ENCODE assay signal across 9 mouse cellular contexts in the genomic region with DNA sequence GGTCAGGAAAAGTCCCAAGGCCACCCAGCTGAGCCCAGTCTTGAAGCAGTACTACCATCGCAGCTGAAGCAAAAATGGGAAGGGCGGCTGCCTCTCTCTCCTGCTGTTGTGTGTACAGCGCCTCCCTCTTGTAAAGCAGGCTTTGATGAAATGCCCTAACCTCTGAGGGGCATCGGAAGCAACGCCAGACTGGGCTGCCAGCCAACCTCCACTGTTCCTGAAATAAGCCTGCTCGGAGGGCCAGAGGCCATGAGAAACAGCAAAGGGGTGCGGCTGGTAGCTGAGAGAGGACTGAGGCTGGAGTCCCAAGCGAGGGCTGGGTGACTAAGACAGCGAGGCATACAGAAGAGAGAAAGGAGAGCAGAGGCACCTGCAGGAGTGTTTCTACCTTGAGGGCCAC. TPM values are rescaled to one million over a fixed set of nuclear protein-coding genes. Genes with fewer than 3 reads are reported as not detected.
DNase-seq lines count a peak whose midpoint lies in the region; ATAC-seq lines count a peak whose summit lies in the region.
"Had no signal": no experiment of that assay in that cellular context is flagged by ENCODE, and none has a peak within 500 bp of the region (broad histone marks: within the 10 kb centered on the region; RNA-seq: fewer than 3 reads in every experiment).

No protein-coding gene starts in this region.

- ATAC-seq in stomach, embryonic 14.5 days (ENCODE audit: insufficient number of reproducible peaks, insufficient read depth, low FRiP score, low read depth): peak; percentile 35; the same call in 1 of the 2 replicates

- H3K27me3 ChIP-seq in stomach, embryonic 14.5 days (ENCODE audit: control insufficient read depth, insufficient read depth, low read length): no peaks in the 10 kb centered on the region
- H3K27me3 ChIP-seq: CH12.LX had no signal

- H3K36me3 ChIP-seq in stomach, embryonic 14.5 days (ENCODE audit: control insufficient read depth, insufficient read depth, low read length): peaks cover 32% of the 10 kb centered on the region; the same call in 1 of the 2 replicates

- H3K9ac ChIP-seq in stomach, embryonic 14.5 days (replicated peaks; ENCODE audit: low read depth, low read length): no peak overlapping the region

- peak overlapping the region; percentile 36; the same call in 1 of the 2 replicates for H3K27ac ChIP-seq in stomach, embryonic 14.5 days (ENCODE audit: low read length)

- peaks cover 17% of the 10 kb centered on the region; the same call in 1 of the 2 replicates for H3K4me1 ChIP-seq in stomach, embryonic 14.5 days (ENCODE audit: control insufficient read depth, insufficient read depth, low read length)

- 31% methylated on average over 9 of the region's 9 CpGs for WGBS in stomach, embryonic 14.5 days

- H3K4me3 ChIP-seq in stomach, embryonic 14.5 days (ENCODE audit: low read depth, low read length): no peak overlapping the region

- H3K9me3 ChIP-seq in stomach, embryonic 14.5 days (ENCODE audit: control insufficient read depth, low read depth, low read length): no peaks in the 10 kb centered on the region

- peak; percentile 86 for DNase-seq in gastrocnemius, adult 18-20 months (ENCODE audit: low spot score)
- DNase-seq in gastrocnemius, postnatal 4 days (ENCODE audit: low spot score in 2 of 2): no peak
- DNase-seq in adipocyte (ENCODE audit: low spot score): peak; percentile 55
- DNase-seq in heart, adult 18-20 months: peak; percentile 80 to 87
- DNase-seq in kidney, postnatal 10 days: peak; percentile 84
- DNase-seq in right cerebral cortex, postnatal 36 days (ENCODE audit: low spot score in 2 of 2): no peak
- no peak for DNase-seq in left cerebral cortex, adult 8-10 months (ENCODE audit: low spot score in 2 of 2)

- no peak overlapping the region for H3K4me2 ChIP-seq in stomach, embryonic 14.5 days (replicated peaks; ENCODE audit: low read depth, low read length)

RNA-seq across cellular contexts. Expression of a gene that starts 8.4 kb away (rescaled TPM):
- total RNA-seq in gastrocnemius, adult 18-20 months (2021): 10 to 100 TPM; 18.8 to 22.9 TPM
- total RNA-seq in gastrocnemius, postnatal 4 days (2021): 10 to 100 TPM; 39.3 to 39.7 TPM
- 10 to 100 TPM; 15.5 to 21.7 TPM for total RNA-seq in heart, adult 18-20 months (2021)
- polyA plus RNA-seq in stomach, embryonic 14.5 days (2014; fragmentation: Nextera tagmentation; extraction: Ambion mirVana): 61.2 and 66.6 TPM in 2 replicates
- 10 to 100 TPM; 41.9 to 48.3 (median 44.5) TPM for total RNA-seq in left cerebral cortex, adult 8-10 months (2022)

Comparison
In these comparisons a context has a peak if more than half of its experiments do, and no peak if none do; other contexts are left out.
1. DNase-seq: peak in gastrocnemius, adult 18-20 months (single experiment), adipocyte (single experiment), heart, adult 18-20 months (2 of 2) and kidney, postnatal 10 days (single experiment); none in gastrocnemius, postnatal 4 days (0 of 2), right cerebral cortex, postnatal 36 days (0 of 2) and left cerebral cortex, adult 8-10 months (0 of 2).